Mouse (Mus musculus) intestine, embryonic 16.5 days (tissue): ENCODE measurements around the gene Hat1. TPM values are rescaled to one million over a fixed set of nuclear protein-coding genes. Genes with fewer than 3 reads are reported as not detected.

Source experiments
- ATAC-seq: fragments of 200-750 bp; cut with Nextera tagmentation; 2 replicates; pipeline ENCODE4 v1.8.0; 2017; ENCODE audit warnings: moderate TSS enrichment, moderate library complexity
- H3K27ac ChIP-seq: fragments of 300-500 bp; sonication (generic); 2 replicates; pipeline ENCODE4 v1.5.1; 2014; ENCODE audit warnings: mild to moderate bottlenecking, low read length
- H3K27me3 ChIP-seq: fragments of 300-500 bp; sonication (generic); replicated peaks from 2 replicates; pipeline ENCODE4 v1.6.1; 2014; ENCODE audit warnings: low read length, control low read depth, mixed read lengths; ENCODE audit not compliant: control insufficient read depth, insufficient read depth
- H3K36me3 ChIP-seq: fragments of 300-500 bp; sonication (generic); 2 replicates; pipeline ENCODE4 v1.6.1; 2014; ENCODE audit warnings: low read length, control low read depth; ENCODE audit not compliant: control insufficient read depth, insufficient read depth
- H3K4me1 ChIP-seq: fragments of 300-500 bp; sonication (generic); 2 replicates; pipeline ENCODE4 v1.6.1; 2014; ENCODE audit warnings: low read length, control low read depth, mixed read lengths; ENCODE audit not compliant: control insufficient read depth, insufficient read depth
- H3K4me2 ChIP-seq: fragments of 300-500 bp; sonication (generic); 2 replicates; pipeline ENCODE4 v1.6.1; 2014; ENCODE audit warnings: low read depth, low read length, control low read depth
- H3K4me3 ChIP-seq: fragments of 300-500 bp; sonication (generic); 2 replicates; pipeline ENCODE4 v1.5.1; 2014; ENCODE audit warnings: mild to moderate bottlenecking, low read length
- H3K9ac ChIP-seq: fragments of 300-500 bp; sonication (generic); 2 replicates; pipeline ENCODE4 v1.6.1; 2014; ENCODE audit warnings: low read depth, low read length
- H3K9me3 ChIP-seq: fragments of 300-500 bp; sonication (generic); 2 replicates; pipeline ENCODE4 v1.6.1; 2016; ENCODE audit warnings: low read length, control low read depth; ENCODE audit not compliant: control insufficient read depth
- WGBS: fragments of 180-500 bp; shearing (Covaris S2); extraction: QIAGEN DNeasy Blood & Tissue Kit; methylation state at CpG from one replicate; pipeline ENCODE4 v1.1.7; 2014; 5-methylcytosine and 5-hydroxymethylcytosine counted together
- polyA plus RNA-seq: library from polyadenylated mRNA; unstranded; fragments of >200 nt; fragmentation: Nextera tagmentation; extraction: Ambion mirVana; gene quantifications from 2 replicates; pipeline ENCODE4 v1.2.1, GENCODE M21; 2015

Gene Hat1
- polyA plus RNA-seq, 1 experiment from 2014 or later = 101 TPM

GRCm38 (mm10) chr2:71453161-71453916 lies 64.6 kb downstream of the Hat1 start, which contains the start of gene Metap1d:
Gene Metap1d, plus strand, starts transcription at chr2:71453276.
- Histone ChIP-seq H3K4me3 (peak within 1 kb of the TSS; percentile 63), H3K36me3 (no peaks in the 10 kb centered on the region), H3K9ac (peak within 1 kb of the TSS; percentile 82), H3K27ac (0 out of 2 replicates have a peak within 1 kb of the TSS, but pooled peaks have one; percentile 14), H3K4me2 (peak within 1 kb of the TSS; percentile 95), H3K4me1 (no peaks in the 10 kb centered on the region), H3K9me3 (no peaks in the 10 kb centered on the region), H3K27me3 (no peaks in the 10 kb centered on the region)
- ATAC-seq = peak; percentile 98
- WGBS = under 1% methylated on average over 61 of the region's 61 CpGs

- Histone ChIP-seq H3K9ac (peak overlapping the region; percentile 82; the same call in 1 of the 2 replicates), H3K27ac (no peak overlapping the region), H3K36me3 (no peaks in the 10 kb centered on the region), H3K9me3 (no peaks in the 10 kb centered on the region), H3K4me2 (peak overlapping the region; percentile 95), H3K4me1 (no peaks in the 10 kb centered on the region), H3K27me3 (no peaks in the 10 kb centered on the region), H3K4me3 (peak overlapping the region; percentile 63)
- 31% methylated on average over 4 of the region's 4 CpGs for WGBS
- ATAC-seq = no peak
Measured at GRCm38 (mm10) chr2:71453917-71454260, 65.1 kb downstream of the Hat1 start.

GRCm38 (mm10) chr2:71458624-71459023 lies 69.9 kb downstream of the Hat1 start:
- H3K27me3 ChIP-seq = no peaks in the 10 kb centered on the region
- 70% methylated on average over 13 of the region's 13 CpGs for WGBS
- no peaks in the 10 kb centered on the region for H3K4me1 ChIP-seq
- no peaks in the 10 kb centered on the region for H3K36me3 ChIP-seq
- no peak for ATAC-seq
- H3K4me3 ChIP-seq = no peak overlapping the region
- no peak overlapping the region for H3K27ac ChIP-seq
- H3K9me3 ChIP-seq = no peaks in the 10 kb centered on the region
- H3K9ac ChIP-seq = no peak overlapping the region
- H3K4me2 ChIP-seq = no peak overlapping the region

- H3K9me3 ChIP-seq = no peaks in the 10 kb centered on the region
- no peak for ATAC-seq
- H3K27ac ChIP-seq = no peak overlapping the region
- H3K4me1 ChIP-seq = no peaks in the 10 kb centered on the region
- no peaks in the 10 kb centered on the region for H3K27me3 ChIP-seq
- WGBS = 81% methylated on average over 1 of the region's 1 CpGs
- no peak overlapping the region for H3K4me3 ChIP-seq
- no peaks in the 10 kb centered on the region for H3K36me3 ChIP-seq
- H3K4me2 ChIP-seq = no peak overlapping the region
- no peak overlapping the region for H3K9ac ChIP-seq
Measured at GRCm38 (mm10) chr2:71459659-71460058, 70.9 kb downstream of the Hat1 start.

- WGBS = 74% methylated on average over 6 of the region's 6 CpGs
- no peaks in the 10 kb centered on the region for H3K4me1 ChIP-seq
- no peak overlapping the region for H3K9ac ChIP-seq
- H3K27me3 ChIP-seq = no peaks in the 10 kb centered on the region
- no peak for ATAC-seq
- H3K36me3 ChIP-seq = no peaks in the 10 kb centered on the region
- no peaks in the 10 kb centered on the region for H3K9me3 ChIP-seq
- H3K4me2 ChIP-seq = no peak overlapping the region
- no peak overlapping the region for H3K27ac ChIP-seq
- no peak overlapping the region for H3K4me3 ChIP-seq
Measured at GRCm38 (mm10) chr2:71461139-71461538, 72.4 kb downstream of the Hat1 start.

- H3K36me3 ChIP-seq = no peaks in the 10 kb centered on the region
- H3K27me3 ChIP-seq = no peaks in the 10 kb centered on the region
- H3K4me1 ChIP-seq = no peaks in the 10 kb centered on the region
- H3K4me3 ChIP-seq = no peak overlapping the region
- WGBS = 74% methylated on average over 7 of the region's 7 CpGs
- H3K4me2 ChIP-seq = no peak overlapping the region
- H3K9me3 ChIP-seq = no peaks in the 10 kb centered on the region
- peak; percentile 81 for ATAC-seq
- H3K27ac ChIP-seq = no peak overlapping the region
- no peak overlapping the region for H3K9ac ChIP-seq
Measured at GRCm38 (mm10) chr2:71461589-71461988, 72.8 kb downstream of the Hat1 start.

GRCm38 (mm10) chr2:71462066-71462465 lies 73.3 kb downstream of the Hat1 start:
- Histone ChIP-seq H3K9me3 (no peaks in the 10 kb centered on the region), H3K9ac (no peak overlapping the region), H3K4me1 (no peaks in the 10 kb centered on the region), H3K27me3 (no peaks in the 10 kb centered on the region), H3K27ac (no peak overlapping the region), H3K36me3 (no peaks in the 10 kb centered on the region), H3K4me2 (no peak overlapping the region), H3K4me3 (no peak overlapping the region)
- WGBS = 75% methylated on average over 4 of the region's 4 CpGs
- ATAC-seq = no peak

GRCm38 (mm10) chr2:71462553-71462952 lies 73.8 kb downstream of the Hat1 start:
- H3K4me3 ChIP-seq = no peak overlapping the region
- H3K36me3 ChIP-seq = no peaks in the 10 kb centered on the region
- WGBS = 74% methylated on average over 3 of the region's 3 CpGs
- no peaks in the 10 kb centered on the region for H3K9me3 ChIP-seq
- no peaks in the 10 kb centered on the region for H3K4me1 ChIP-seq
- no peak overlapping the region for H3K4me2 ChIP-seq
- H3K27me3 ChIP-seq = no peaks in the 10 kb centered on the region
- no peak for ATAC-seq
- H3K9ac ChIP-seq = no peak overlapping the region
- no peak overlapping the region for H3K27ac ChIP-seq

GRCm38 (mm10) chr2:71466103-71466502 lies 77.3 kb downstream of the Hat1 start:
- no peak overlapping the region for H3K4me2 ChIP-seq
- no peak overlapping the region for H3K4me3 ChIP-seq
- WGBS = 22% methylated on average over 6 of the region's 6 CpGs
- H3K27ac ChIP-seq = no peak overlapping the region
- H3K9me3 ChIP-seq = no peaks in the 10 kb centered on the region
- H3K9ac ChIP-seq = no peak overlapping the region
- no peak for ATAC-seq
- no peaks in the 10 kb centered on the region for H3K27me3 ChIP-seq
- H3K36me3 ChIP-seq = no peaks in the 10 kb centered on the region
- no peaks in the 10 kb centered on the region for H3K4me1 ChIP-seq
